Mouse (Mus musculus) adipose tissue, adult 10 weeks (tissue): Measurements from ENCODE around the gene Gm11567. TPM values are rescaled to one million over a fixed set of nuclear protein-coding genes. Genes with fewer than 3 reads are reported as not detected.

Experiments used
- polyA plus RNA-seq: library from polyadenylated mRNA; stranded (reverse); fragments of 350-450 nt; fragmentation: Illumina TruSeq; extraction: RNeasy Lipid Tissue Mini Kit (QIAGEN cat#74804); gene quantifications from one replicate; pipeline ENCODE4 v1.2.3, GENCODE M21; 2014; ENCODE audit warnings: low read depth, low replicate concordance

Gene Gm11567
- not detected for polyA plus RNA-seq

GRCm38 (mm10) chr11:99878887-99879286, at the start of gene Gm11567:
TSS of gene Gm11567 (plus strand) at chr11:99879187.

GRCm38 (mm10) chr11:99837966-99838365, 41.0 kb upstream of the Gm11567 start, which contains the start of gene 2300003K06Rik:
TSS of gene 2300003K06Rik (minus strand) at chr11:99838066.

GRCm38 (mm10) chr11:99851508-99851907, 27.5 kb upstream of the Gm11567 start, which contains the start of gene Krtap4-16:
TSS of gene Krtap4-16 (minus strand) at chr11:99851608.

GRCm38 (mm10) chr11:99857617-99858016, 21.4 kb upstream of the Gm11567 start, which contains the start of gene Gm11568:
TSS of gene Gm11568 (plus strand) at chr11:99857917.

GRCm38 (mm10) chr11:99864176-99864575, 14.8 kb upstream of the Gm11567 start, which contains the start of gene Gm11559:
TSS of gene Gm11559 (plus strand) at chr11:99864476.

GRCm38 (mm10) chr11:99873089-99873488, 5.9 kb upstream of the Gm11567 start, which contains the start of gene Krtap9-1:
TSS of gene Krtap9-1 (plus strand) at chr11:99873389.

GRCm38 (mm10) chr11:99907620-99908019, 28.6 kb downstream of the Gm11567 start, which contains the start of gene Krtap31-1:
TSS of gene Krtap31-1 (plus strand) at chr11:99907920.

GRCm38 (mm10) chr11:99914451-99914850, 35.5 kb downstream of the Gm11567 start, which contains the start of gene Gm11565:
TSS of gene Gm11565 (plus strand) at chr11:99914751.

Other genes starting within 250 kb of the Gm11567 start
- not detected for gene Krtap4-2, start 244.1 kb upstream of the Gm11567 start, polyA plus RNA-seq
- not detected for gene Krtap4-7, start 235.1 kb upstream of the Gm11567 start, polyA plus RNA-seq
- gene Gm11555, start 229.0 kb upstream of the Gm11567 start, polyA plus RNA-seq: not detected
- not detected for gene Gm11563, start 220.2 kb upstream of the Gm11567 start, polyA plus RNA-seq
- not detected for gene Krtap4-6, start 213.2 kb upstream of the Gm11567 start, polyA plus RNA-seq
- gene Gm14190, start 188.4 kb upstream of the Gm11567 start, polyA plus RNA-seq: not detected
- not detected for gene Gm14180, start 144.9 kb upstream of the Gm11567 start, polyA plus RNA-seq
- not detected for gene Gm11595, start 106.3 kb upstream of the Gm11567 start, polyA plus RNA-seq
- gene Krtap4-8, start 98.5 kb upstream of the Gm11567 start, polyA plus RNA-seq: not detected
- gene Krtap4-9, start 94.0 kb upstream of the Gm11567 start, polyA plus RNA-seq: not detected
- gene Gm11596, start 85.7 kb upstream of the Gm11567 start, polyA plus RNA-seq: not detected
- not detected for gene Gm11569, start 80.3 kb upstream of the Gm11567 start, polyA plus RNA-seq
- not detected for gene Gm11554, start 74.7 kb upstream of the Gm11567 start, polyA plus RNA-seq
- not detected for gene Krtap4-13, start 69.3 kb upstream of the Gm11567 start, polyA plus RNA-seq
- not detected for gene Gm11564, start 63.5 kb upstream of the Gm11567 start, polyA plus RNA-seq
- not detected for gene 2300003K06Rik, start 41.1 kb upstream of the Gm11567 start, polyA plus RNA-seq
- gene Krtap4-16, start 27.6 kb upstream of the Gm11567 start, polyA plus RNA-seq: not detected
- not detected for gene Gm11568, start 21.3 kb upstream of the Gm11567 start, polyA plus RNA-seq
- not detected for gene Gm11559, start 14.7 kb upstream of the Gm11567 start, polyA plus RNA-seq
- gene Krtap9-1, start 5.8 kb upstream of the Gm11567 start, polyA plus RNA-seq: not detected
- not detected for gene Krtap31-1, start 28.7 kb downstream of the Gm11567 start, polyA plus RNA-seq
- gene Gm11565, start 35.6 kb downstream of the Gm11567 start, polyA plus RNA-seq: not detected
- not detected for gene Krtap31-2, start 57.1 kb downstream of the Gm11567 start, polyA plus RNA-seq
- gene Krtap9-5, start 69.3 kb downstream of the Gm11567 start, polyA plus RNA-seq: not detected
- gene Krtap29-1, start 99.9 kb downstream of the Gm11567 start, polyA plus RNA-seq: not detected
- not detected for gene Krtap16-1, start 107.4 kb downstream of the Gm11567 start, polyA plus RNA-seq
- gene Krtap17-1, start 114.8 kb downstream of the Gm11567 start, polyA plus RNA-seq: not detected
- gene Krt33a, start 137.0 kb downstream of the Gm11567 start, polyA plus RNA-seq: not detected
- gene Krt33b, start 150.7 kb downstream of the Gm11567 start, polyA plus RNA-seq: not detected
- gene Krt34, start 162.4 kb downstream of the Gm11567 start, polyA plus RNA-seq: not detected
- gene Krt31, start 171.4 kb downstream of the Gm11567 start, polyA plus RNA-seq: not detected
- 0.31 TPM for gene Krt32, start 209.0 kb downstream of the Gm11567 start, polyA plus RNA-seq
- gene Krt35, start 217.1 kb downstream of the Gm11567 start, polyA plus RNA-seq: not detected
- 0.48 TPM for gene Krt36, start 226.4 kb downstream of the Gm11567 start, polyA plus RNA-seq
- not detected for gene Krt13, start 242.4 kb downstream of the Gm11567 start, polyA plus RNA-seq